Mouse (Mus musculus) inflammation-experienced regulatory T-cells, adult 6 months (primary cell): ENCODE data around the gene Tjap1. TPM values are rescaled to one million over a fixed set of nuclear protein-coding genes. Genes with fewer than 3 reads are reported as not detected.

Experiments used
- ATAC-seq: one replicate; pipeline ENCODE4 v1.8.0; 2017
- polyA plus RNA-seq, 3 experiments: library from polyadenylated mRNA; unstranded; fragments of 100-300 nt; shearing (Covaris generic); gene quantifications; one replicate each; pipeline ENCODE4 v1.2.1; 2017

The Tjap1 gene
- polyA plus RNA-seq, 3 experiments from 2014 or later: 16.2 to 20.0 (median 19.1) TPM

DNA sequence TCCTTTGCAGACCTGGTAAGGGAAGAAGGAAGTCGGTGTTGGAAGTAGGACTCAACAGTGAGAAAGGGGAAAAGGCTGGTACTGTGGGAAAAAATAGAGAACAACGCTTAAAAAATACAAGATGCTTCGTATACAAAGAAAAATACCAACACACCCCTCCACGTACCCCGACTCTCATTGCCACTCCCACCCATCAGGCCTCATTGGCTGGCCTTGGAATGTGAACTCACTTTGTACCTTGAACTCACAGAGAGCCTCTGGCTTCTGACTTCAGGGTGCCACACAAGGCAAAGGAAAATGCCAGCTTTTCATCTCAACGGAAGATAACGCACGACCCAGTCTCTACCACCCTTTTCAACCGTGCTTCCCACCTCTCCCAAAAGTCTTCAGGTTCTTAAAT lies 314 bp upstream of the Tjap1 start:
- peak; percentile 24 for ATAC-seq

DNA sequence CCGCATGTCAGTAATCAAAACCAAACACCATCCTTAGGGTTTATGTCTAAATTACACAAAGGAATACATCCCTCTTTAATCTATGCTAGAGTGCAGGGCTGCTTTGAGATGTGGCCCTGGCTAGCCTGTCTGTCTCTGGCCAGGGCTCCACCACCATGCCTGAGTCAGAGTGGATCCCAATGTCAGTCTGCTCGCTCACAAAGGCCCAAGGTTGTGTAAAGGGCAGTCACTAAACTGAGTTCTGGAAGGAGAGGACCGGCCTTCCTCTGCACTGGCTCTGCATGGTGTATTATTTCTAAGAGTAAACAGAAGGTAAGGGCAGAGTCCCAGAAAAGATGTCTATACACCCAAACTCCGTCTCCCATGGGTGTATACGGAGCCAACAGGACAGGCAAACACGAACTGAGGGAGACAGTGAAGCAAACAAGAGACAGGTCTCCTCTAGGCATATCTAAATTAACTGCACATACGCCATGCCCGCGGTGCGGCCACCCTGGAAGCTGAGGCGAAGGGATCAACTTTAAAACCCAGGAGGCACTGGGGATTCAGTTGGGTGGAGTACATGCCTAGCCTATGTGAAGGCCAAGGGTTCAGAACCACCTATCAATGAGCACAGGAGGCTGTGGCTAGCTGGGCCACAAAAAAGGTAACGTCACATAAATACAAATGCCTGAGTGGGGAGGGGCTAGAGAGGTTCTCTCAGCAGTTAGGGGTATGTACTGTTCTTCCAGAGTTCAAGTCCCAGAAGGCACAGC lies 4.6 kb downstream of the Tjap1 start:
- no peak for ATAC-seq

DNA sequence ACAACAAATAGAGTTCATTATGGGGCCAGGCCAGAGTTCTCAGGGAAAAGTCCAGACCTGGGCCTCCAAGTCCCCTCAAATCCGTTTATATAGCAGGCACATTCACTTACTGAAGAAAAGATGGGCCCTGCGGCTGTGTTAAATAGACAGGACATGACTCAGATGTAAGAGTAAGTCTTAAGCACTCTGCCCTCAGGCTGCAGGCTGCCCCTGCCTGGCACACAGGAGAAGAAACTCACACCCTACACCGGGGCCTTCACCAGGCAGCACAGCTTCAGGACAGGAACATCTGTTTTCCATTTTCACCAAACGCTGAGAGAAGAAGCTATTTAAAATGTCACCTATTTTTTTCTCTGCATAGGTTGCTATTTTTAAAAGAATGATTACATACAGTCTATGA lies 5.2 kb downstream of the Tjap1 start:
- no peak for ATAC-seq

DNA sequence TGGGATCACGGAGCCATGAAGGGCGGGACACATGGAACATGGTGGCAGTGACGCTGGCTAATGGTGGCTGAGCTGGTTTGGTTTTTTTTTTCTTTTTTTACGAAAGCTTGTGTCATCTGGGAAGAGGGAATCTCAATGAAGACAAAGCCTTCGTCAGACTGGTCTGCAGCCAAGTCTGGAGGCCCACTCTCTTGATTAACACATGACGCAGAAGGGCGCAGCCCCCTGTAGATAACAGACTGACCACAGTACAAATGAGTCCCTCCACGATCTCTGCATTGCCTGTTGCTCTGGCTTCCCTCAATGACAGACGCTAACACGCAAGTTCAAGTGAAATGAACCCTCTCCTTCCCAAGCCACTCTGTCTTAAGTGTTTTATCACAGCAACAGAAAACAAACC lies 7.3 kb downstream of the Tjap1 start:
- ATAC-seq: no peak

DNA sequence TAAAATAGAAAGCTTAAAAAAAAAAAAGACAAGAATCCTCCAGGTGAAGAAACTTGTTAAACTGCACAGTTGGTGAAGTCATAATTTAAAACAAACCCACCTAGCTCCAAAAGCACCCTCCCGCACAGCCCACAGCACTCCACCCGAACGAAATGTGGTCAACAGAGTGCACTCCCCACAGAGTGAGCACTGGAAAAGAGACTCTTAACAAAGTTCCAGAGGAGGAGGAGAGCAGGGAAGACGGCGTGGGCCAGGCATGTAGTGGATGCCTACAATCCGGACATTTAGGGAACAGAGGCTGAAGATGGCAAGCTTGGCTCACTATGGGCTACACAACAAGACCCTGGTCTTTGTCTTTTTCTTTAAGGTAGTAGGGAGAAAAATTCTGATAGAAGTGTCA lies 7.8 kb downstream of the Tjap1 start:
- no peak for ATAC-seq

DNA sequence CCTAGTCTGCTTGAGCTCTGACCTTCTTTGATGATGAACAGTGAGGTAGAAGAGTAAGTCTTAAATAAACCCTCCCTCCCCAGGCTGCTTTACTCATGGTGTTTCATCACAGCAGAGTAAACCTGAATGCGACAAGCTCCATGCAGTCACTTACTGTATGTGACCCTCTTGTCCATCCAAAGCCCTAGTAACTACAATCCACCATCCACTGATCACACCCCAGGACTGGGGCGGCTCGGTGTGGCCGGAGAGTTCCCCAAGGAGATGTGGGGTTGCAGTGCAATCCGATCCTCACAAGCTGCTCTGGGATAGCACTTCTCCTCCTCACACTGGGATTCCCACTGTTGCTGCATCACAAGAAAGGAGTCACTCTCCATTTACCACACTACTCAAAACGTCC lies 8.4 kb downstream of the Tjap1 start:
- no peak for ATAC-seq

DNA sequence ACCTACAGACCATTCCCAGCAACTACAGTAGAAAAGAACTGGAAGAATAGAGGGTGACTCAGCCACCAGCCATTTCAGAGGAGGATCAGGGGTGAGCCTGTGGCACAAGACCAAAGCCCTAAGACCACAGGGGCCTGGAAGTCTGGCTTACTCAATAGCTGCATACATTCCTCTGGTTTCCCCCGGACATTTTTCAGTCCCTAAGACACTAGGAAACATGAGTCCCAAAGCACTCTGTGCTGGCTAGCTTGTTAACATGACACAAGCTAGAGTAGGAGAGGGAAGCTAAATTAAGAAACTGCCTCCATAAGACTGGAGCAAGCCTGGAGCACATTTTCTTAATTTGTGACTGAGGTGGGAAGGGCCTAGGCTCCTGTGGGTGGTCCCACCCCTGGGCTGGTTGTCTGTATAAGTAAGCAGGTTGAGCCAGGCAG lies 9.0 kb downstream of the Tjap1 start:
- no peak for ATAC-seq

DNA sequence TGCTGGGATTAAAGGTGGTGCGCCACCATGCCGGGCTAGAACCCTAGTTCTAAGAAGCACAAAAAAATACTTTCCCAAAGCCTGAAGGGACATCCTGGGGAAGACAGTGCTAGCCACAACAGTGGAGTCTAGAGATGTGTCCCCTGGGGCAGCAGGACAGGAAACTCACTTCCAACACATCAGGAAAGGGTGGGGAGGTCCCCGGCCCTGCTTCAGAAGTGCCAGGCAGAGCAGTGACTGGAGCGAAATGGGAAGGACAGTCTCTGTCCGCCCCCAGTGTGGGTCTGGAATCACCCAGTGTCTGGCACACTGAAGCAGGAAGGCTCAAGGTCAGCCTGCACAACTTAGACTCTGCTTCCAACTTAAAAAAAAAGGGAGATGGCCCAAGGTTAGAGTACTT lies 10.2 kb downstream of the Tjap1 start:
- no peak for ATAC-seq

DNA sequence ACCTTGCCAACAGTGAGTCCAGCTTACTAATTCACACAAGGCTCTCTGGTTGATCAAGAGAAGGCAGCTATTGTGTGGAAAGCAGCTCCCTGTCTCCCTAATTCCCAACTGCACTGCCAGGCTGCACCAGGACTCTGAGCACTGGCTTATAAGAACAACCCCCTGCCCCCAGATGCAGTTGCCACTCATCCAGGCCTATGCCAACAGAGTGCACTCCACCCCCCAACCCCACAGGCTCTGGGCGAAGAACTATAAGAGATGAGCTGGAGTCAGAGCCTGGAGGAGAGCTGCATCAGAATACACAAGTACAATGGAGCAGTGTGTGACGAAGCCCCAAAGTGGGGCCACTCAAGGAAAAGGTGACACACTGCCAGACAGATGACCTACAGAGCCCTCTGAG lies 10.8 kb downstream of the Tjap1 start:
- ATAC-seq: no peak

DNA sequence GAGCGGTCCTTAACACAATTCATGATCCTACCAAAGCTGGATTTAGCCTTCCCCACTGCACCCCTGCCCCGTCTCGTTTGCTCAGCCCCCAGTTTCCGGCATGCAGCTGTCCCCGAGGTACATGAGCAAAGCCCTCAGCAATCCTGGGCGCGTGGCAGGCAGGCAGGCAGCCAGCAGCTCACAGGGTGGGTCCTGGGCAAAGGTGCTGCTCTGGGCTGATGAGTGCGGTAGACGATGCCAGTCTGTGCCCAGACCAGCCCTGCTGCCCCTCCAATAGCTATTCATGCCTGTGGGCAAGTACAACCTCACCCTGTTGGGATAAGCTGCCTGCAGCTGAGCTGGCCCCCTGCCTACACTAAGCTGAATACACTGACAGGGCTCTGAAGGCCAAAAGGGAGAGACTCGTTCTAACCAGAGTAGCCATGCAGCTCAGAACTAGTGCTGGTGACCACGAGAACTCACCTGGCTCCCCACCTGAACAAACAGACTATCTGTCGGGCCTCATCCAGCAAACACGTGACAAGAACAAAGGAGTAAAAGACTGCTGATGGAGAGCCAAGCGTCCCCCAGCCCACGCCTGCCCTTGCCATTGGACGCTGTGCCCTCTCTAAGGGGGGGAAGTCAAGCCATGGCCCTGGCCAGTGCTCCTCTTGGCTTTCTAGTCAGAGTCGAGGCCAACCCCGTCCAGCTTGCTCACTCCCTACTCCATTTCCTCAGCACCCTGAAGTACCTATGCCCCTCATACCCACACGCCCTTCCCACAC lies 12.9 kb downstream of the Tjap1 start:
- no peak for ATAC-seq

DNA sequence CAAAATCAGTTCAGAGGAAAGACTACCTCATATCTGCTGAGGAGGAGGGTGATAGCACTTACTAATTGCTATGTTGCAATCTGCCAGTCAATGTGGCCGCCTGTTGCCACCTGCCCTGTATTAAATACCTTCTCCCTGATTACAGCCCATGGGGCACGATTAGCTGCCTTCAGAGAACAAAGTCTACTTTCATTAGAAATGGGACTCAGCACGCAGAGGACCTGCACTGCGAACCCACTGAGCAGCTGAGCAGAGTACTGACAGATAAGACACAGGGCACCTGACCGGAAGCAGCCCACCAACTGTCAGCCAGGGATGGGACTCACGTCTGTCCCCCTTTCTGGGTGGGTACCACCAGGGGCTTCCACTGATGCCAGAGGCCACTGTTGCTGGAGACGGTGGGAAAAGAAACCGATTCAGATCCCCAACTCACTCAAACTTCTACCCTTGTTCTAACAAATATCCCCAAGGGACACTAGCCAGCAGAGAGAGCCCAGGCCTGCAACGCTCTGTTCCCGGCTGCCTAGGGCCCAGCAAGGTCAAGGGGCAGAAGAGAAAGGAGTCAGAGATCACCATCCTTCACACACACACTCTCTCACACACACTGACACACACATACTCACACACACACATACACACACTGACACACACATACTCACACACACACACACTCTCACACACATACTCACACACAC lies 14.7 kb downstream of the Tjap1 start:
- no peak for ATAC-seq

DNA sequence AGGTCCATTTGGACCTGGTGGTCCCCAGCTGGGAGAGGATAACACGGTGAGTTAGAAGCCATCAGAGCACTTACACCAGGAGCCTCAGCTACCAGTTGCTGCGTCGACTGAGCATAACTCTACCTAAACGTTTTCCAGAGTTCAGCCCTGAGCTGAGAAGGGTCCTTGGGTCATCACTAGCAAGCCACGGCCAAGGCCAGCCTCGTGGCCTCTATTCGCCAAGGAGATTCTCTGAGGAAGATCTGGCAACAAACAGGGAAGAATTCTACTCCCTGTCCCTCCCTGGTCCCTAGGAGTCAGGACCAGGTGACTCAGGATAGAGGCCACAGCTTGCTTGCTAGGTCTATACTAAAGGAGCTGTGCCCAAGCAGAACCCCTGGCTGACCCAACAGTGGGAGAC lies 15.3 kb downstream of the Tjap1 start:
- ATAC-seq: no peak

DNA sequence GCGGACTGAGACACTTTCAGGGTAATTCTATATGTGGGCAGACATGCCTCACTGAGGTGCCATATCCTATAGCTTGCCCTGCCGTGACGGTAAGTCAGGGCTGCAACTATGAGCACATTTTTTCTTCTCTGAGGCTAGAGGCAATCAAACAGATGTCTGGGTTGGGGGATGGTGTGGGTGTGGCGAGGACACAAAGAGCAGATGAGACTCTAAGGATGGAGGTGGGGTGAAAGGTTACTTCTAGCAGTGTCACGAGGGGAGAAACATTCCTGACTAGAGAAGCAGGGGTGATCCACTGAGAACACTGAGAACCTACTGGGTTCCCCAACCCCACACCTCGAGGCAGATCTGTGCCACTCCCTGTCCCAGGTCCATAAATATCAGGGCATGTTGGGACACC lies 15.8 kb downstream of the Tjap1 start:
- ATAC-seq: no peak

DNA sequence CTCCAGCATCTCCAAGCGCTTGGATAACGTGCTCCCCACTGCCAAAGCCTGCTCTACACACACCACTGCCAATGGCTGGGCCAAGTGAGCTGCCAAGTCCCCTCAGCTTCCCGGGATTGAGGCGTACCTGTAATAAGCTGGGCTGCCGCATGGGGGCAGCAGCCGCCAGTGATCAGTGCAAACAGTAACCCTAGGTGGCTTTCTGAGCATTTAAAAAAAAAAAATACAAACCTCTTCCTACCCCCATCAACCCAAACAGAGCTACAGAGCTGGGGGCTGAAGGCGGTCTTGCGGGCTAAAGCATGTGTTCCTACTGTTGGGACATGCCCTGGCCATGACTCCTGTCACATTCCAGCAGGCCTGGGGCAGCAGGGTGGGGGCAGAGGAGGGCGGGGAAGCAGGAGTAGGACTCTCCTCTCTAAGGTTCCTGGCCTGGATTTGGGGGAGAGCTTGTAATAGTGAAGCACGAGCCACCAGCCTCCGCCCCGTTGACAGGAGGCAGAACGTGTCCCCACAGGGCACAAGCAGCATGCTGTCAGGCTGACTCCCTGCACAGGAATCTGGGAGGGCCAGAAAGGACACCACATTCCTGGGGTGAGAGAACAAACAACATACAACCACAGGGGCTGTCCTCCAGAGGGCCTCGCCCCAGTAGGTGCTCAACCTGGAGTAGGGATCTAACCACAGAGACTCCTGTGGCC lies 16.8 kb downstream of the Tjap1 start:
- peak; percentile 73 for ATAC-seq

DNA sequence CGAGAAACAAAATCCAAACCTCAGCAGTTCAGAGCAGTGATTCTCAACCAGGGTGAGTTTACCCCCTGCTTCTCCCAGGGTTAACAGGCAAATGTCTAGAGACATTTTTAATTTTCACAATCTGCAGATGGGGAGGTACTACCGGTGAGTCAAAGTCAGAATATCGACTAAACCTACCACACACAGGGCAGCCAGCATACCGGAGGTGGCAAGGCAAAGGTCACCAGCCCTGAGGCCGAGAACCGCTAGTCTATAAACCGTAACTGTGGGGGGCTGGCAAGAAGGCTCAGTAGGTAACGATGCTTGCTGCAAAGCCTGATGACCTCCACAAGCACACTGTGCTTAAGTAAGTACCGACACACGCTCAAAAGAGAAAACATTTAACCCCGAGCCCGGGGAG lies 17.3 kb downstream of the Tjap1 start:
- no peak for ATAC-seq

DNA sequence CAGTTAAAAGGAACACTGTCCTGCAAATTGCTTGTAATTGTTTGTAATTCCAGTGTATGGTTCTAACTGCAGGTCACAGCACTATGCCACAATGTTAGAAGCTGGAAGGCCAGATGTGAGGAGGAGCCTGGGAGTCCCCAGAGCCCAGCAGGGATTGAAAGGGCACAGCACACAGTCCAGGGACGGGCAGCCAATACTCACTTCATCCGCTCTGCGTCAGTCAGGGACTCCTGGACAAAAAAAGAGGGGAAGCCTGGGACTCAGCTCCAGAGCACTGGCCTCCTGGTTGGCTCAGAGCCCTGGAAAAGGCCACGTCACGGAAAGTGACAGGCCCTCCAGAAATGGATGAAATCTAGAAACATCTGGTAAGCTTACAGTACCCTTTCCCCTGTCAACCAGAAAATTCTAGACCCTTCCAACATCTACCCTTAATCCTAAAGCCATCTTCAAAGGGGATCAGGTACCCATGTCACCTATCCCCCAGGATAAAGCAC lies 20.6 kb downstream of the Tjap1 start:
- ATAC-seq: no peak

DNA sequence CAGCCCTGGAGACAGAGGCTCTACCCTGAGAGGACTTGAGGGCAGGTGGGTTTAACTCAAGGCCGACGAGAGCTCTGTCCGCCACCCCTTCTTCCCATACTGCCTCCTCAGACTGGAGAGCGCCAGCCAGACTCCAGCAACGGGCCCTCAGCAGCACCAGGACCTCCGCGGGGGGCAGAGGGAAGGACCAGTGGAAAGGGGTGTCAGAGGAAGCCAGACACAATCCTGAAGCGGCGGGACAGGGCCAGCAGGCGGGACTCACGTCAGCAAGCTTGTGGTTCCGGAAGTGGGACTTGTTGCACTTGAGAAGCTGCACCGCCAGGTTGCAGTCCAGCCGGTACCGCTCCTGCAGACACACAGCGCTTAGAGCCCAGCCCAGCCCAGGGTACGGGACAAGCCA lies 23.2 kb downstream of the Tjap1 start:
- no peak for ATAC-seq

DNA sequence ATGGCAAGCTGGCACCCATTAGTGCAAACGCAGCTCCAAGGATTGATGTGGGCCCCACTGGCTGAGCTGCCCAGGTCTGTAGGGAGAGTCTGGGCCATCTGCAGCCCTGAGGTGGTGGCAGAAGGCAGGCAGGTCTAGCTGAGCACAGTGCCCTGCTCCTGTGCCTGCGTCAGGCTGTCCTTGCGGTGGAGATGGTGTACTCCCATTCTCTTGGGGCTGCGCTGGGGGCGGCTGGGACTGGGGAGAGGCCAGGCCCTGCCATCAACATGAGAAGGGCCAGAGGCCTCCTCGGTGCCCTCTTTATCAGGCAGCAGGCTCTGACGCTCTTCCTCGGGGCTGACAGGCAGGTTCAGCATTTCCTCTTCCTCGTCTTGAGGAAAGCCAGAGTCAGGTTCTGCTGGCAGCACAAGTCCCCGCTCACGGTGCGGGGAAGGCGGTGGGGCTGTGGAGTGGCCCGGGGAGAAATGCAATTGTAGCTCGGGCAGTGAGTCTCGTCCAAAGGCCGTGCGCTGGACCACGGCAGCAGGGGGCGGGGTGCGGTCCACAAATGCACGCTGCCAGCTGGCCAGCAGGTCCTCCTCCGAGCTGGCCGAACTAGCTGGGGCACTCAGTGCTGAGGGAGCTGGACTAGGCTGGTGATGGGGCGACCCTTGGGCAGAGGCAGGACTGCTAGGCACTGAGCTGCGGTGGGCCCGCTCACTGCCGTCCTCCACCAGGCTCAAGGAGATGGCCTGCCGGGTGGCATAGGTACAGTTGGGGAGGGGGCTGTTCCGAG lies 24.4 kb downstream of the Tjap1 start:
- no peak for ATAC-seq

DNA sequence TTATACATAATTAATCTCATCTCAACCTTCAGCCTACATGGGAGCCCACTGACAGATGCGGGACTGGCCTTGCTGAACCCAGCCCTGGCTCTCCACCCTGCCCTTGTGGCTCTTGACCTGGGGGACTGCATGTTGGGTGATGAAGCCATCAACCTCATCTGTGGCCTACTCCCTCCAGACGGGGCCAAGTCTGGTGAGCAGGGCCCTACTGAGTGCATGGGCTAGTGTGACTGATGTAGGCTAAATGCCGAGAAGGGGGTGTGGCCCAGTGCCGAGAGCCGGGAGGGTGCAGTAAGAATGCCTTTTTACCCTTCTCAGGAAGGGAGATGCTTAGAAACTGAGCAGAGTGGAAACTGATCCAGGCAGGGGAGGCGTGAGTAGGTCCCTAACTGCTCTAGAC lies 27.7 kb downstream of the Tjap1 start:
- ATAC-seq: no peak

DNA sequence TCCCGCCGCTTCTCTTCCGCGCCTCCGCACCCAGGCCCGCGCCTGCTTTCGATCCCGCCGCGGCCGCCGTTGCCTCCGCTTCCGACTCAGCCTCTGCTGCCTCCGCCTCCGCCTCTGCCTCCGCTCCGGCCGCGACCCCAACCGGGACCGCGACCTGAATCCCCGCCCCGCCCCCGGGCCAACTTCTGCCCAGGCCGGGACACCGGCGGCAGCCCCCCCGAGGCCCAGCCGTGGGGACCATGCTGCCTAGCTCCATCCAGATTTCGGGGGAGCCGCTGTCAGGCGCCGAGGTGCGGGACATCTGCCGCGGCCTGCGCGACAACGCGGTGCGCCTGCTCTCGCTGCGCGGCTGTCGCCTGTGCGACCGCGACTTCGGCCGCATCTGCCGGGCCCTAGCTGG lies 28.7 kb downstream of the Tjap1 start:
- ATAC-seq: peak; percentile 15

DNA sequence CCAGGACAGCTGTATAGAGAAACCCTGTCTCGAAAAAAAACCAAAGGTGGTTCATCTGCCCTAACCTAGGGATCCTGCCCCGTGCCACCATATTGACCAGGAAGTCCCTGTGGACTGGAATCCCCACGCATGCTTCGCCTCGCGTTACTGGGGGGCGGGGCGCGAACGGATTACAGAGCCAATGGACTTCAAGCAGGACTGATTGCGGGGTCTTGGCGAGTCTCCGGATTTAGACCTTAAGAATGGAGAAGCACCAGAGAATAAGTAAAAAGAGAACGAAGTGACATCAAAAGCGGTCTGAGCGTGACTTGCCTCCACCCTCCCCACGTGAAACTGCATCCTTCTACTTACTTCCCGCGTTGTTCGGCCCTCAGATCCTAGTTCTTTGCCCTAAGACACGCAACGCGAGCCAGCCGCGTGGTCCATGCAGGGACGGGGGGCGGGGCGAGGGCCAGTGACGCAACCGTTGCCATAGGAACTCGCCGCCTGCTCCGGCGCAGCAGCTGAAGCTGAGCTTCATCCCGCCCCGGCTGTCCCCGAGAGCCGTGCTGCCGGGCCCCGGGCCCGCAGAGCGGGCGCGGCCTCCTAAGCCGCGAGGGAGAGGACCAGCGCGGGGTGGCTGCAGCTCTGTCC lies 29.3 kb downstream of the Tjap1 start, which contains the start of gene Lrrc73:
Gene Lrrc73, plus strand, starts transcription at position 80 of the 633 bp plus-strand sequence.
- ATAC-seq: peak; percentile 89
